Mouse (Mus musculus) right cerebral cortex, postnatal 4 days (tissue): ENCODE results near the gene Itgb7.
"Not testable (repeated sequence)": the region's sequence is repeated elsewhere in the genome, so short reads cannot be mapped to it uniquely, and the experiment has no call there.

Experiments
- DNase-seq: peaks from one replicate; pipeline ENCODE4 v3.0.0-alpha.2; 2022

Gene Itgb7

GRCm38 (mm10) chr15:102248131-102248811 is 16.5 kb upstream of the Itgb7 start:
- no peak for DNase-seq

DNA sequence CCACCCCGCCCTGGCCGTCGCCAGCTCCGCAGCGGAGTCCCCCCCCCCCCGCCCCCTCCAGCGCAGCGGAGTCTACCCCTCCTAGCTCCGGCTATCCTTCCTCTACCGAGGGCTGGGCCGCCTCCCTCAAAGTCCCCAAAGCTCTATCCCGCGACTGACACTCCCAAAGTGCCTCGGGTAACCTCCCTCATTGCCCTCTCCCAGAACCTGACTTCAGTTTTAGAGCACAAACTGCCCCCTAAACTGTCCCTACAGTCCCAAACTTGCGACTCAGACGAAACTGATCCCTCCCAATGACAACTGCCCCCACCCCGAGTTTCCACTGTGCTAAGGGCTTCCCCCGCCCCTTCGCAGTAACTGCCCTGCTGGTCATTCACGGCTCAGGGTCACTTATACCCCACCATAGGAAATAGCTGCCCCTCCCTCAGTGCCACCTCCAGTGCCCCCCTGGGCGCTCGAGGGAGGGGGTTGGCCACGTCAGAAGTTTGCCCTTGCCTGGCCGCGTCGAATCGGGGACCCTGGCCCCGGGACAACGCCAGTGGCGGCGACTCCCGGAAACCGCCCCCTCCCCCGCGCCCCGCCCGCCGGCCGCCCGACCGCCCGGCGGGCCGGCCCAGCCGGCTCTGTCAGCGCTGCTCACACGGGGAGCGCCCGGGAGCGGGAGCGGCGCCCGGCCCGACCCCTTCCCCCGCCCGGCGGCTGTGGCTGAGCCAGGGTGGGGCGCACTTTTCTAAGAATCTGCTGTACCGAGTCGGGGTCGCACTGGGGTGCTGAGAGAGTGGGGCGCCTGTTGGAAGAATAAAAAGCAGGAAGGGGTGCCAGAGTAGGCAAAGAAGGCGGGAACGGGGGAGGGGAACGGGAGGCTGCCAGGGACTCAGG is 15.7 kb upstream of the Itgb7 start:
- peak; percentile 52 for DNase-seq

DNA sequence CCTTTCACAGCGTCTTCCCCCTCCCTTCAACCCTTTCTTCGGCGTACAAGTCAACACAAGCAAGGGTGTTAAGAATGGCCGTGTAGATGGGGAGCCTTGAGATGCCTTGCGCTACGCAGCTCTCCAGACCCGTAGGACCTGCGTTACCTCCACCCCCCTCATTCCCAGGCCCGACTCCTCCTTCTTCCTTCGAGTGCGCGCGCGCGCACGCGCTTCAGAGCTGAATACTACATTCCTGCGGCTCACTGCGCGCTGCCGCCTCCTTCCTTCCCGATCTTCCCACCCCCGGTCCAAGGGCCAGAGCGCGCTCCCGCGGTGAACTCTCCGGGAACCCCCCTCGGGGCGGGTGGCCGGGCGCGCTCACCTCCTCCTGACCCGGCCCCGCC is 15.1 kb upstream of the Itgb7 start:
- peak; percentile 92 for DNase-seq

DNA sequence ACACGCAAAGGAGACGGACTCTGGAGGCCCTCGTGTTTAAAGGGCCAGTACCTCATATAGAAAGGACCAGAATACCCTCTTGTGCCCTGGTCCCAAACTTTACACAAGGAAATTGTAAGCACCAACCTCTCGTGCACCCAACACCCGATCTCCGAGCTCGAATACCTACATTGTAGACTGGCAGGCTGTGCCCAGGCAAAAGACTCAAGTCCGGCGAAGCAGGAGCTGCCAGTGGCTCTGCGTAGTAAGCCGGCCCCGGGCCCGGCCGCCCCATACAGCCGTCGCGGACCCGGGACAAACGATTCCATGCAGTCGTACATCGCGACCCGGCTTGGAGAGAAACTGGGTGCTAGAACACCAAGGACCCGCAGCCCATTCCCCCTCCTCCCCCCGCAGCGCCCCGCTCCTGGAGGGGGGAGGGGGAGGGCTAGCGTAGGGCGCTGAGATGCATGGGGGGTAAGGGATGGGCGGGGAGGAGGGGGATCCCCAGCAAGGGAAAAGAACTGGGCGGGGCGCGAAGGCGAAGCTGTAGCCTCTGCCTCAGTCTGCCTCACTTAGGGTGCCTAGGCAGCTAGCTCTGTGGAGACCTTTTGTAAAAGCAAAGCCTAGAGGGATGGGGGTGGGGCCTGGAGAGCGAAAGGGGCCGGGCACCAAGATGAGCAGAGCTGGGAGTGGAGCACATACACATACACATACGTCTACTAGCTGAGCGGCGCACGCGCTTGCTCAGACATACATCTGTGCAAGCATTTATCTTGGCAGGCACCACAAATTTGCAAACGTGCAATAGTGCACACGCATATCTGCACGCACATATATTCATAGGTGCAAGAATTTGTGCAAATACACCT is 14.4 kb upstream of the Itgb7 start:
- DNase-seq = peak; percentile 74

GRCm38 (mm10) chr15:102245461-102245881 is 13.7 kb upstream of the Itgb7 start:
- no peak for DNase-seq

- DNase-seq = no peak
Observed at GRCm38 (mm10) chr15:102244306-102245191, 12.8 kb upstream of the Itgb7 start.

DNA sequence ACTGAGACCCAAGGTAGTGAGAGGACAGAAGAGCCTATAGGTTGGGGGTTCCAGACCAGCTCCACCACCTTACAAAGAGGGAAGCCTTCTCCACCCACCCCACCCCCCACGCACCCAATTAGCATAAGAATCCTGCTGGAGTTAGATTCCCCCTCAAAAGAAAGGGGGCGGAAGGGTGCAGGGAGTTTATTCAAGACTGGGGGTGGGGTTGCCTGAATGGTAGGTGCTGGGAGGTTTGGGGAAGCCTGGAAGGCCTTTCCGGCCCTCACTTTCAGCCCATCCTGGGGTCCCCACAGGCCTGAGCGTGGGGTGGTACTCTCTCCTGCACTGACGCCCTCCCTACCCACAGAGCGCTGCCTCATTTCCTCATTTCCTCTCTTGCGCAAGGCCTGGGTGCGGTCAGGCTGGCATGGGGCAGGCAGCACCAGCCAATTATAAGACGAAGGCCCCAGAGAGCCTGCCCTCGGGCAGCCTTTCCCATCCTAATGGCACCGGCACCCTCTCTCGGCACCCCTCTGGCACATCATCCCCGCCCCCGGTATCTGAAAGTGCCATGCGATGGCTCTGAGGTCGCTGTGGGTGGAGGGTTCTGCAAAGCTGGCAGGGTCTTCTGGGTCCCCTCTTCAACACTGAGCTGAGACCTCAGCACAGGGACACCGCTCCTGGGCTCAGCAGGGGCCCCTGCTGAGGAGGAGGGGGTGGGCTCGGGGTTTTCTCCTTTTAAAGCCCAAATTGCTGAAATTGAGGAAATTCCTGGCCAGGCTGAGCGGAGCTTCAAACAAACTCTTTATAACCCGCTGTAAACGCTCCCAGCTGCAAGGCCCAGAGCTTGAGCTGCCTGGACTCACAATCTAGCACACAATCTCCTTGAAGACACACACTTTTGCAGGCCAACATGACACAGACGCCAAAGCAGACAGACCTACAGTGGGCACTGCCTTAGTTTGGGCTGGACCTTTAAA is 11.8 kb upstream of the Itgb7 start:
- no peak for DNase-seq

GRCm38 (mm10) chr15:102242404-102243228 is 10.9 kb upstream of the Itgb7 start:
- no peak for DNase-seq

DNA sequence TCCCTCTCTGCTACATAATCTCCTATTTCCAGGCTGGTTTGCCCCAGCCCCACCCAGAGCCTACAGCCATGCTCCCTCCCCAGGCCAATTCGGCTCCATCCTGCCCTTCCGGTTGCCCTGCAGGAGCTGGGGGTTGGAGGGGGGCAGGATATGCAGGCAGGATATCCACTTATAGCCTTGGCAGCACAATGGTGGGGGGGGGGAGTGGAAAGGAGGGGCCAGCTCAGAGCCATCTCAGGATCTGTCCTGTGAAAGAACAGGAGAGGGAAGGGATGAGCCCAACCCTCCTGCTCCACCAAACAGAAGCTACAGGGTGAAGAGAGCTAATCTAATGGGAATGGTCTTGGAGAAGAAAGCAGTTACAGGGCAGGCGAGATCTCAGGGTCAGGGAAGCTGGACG is 8.9 kb upstream of the Itgb7 start:
- no peak for DNase-seq

DNA sequence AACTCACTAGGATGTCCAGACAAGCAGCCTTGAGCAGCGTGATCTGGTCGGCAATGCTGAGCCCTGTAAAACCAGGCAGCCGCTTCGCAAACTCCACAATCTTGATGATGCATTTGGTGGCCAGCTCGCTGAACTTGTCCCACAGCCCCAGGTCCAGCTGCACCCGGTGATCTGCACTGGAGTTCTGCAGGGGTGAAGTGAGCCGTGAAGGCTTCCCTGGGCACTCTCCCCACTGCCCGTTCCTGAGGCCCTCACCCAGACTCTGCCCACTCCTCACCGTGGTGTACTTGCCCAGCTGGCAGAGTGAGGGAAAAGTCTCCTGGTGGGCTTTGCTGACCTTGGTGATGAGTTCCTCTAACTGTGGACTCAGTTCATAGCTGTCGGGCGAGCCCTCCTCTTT is 8.1 kb upstream of the Itgb7 start:
- DNase-seq = no peak

DNA sequence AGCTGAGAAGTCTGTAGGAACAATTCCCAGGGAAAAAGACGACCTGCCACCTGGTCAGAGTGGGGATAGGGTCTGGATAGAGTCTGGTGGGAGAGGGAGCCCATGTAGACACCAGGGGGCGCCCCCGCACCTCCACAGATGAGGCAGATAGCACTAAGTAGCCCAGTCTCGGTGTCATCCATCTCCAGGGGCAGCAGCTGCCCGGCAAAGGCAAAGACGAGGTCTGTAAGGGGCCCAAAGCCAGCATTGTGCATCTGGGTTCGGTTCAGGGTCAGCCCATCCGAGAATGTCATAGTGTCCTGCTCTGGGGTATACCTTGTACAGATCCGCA is 7.5 kb upstream of the Itgb7 start:
- DNase-seq = peak; percentile 88

DNA sequence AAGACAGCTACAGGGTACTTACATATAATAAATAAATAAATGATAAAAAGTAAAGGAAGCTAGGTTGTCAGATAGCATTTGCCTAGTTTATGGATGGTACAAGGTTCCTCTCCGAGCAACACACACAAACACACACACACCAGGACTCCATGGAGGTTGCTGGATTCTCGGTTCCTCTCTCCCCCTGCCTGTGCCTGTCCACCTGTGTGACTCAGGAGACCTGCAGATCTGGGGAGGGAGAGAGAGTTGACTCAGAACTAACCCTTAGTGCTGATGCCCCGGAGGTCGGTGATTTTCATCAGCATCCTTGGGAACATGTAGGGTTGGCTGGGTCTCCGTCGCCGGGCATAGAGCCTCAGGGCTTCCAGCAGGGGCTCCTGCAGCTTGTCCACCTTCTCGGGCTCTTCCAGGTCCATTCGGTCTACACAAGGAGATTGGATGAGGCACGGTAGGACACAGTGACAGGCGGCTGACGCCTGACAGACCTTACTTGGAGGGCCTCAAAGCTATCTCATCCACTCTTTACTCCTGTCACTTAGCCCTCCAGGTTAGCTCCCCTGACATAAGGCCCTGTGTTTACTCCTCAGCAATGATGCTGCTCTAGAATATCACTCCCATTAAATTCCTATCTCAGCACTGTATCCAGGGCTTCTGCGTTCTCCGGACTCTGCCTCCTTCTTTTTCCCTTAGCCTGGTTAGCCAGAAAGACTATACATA is 7.0 kb upstream of the Itgb7 start:
- DNase-seq = no peak

DNA sequence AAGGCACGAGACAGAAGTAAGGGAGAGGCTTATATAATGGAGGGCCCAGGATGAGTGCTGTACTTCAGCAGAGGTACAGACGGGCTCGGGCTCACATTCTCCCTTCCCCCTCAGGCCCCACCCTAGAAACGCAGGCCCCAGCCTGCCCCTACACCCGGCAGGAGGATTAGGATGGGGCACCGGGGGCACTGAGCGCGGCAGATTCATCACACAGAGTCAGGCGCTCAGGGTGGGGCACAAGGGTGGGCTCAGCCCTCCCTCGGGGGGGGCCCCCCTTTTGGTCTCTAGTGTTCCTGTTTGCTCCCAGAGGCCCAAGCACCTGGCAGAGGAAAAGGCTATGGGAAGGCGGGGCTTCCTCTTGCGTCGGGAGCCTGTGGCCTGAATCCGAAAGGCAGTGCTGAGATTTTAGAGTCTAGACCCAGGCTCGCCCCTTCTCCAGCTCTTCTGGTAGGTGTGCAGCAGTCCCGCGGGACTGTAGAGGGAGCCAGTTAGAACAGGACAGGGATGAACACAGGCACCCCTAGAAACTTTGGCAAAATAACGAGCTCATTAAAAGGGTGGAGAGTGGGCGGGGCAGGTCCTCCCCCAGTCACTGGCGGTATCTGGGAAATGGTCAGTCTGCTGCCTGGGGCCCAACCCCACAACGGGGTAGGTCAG is 3.8 kb upstream of the Itgb7 start:
- DNase-seq = no peak

- DNase-seq = no peak
Observed at GRCm38 (mm10) chr15:102233896-102234295, 2.2 kb upstream of the Itgb7 start.

- no peak for DNase-seq
Observed at GRCm38 (mm10) chr15:102232764-102233163, 1.0 kb upstream of the Itgb7 start.

DNA sequence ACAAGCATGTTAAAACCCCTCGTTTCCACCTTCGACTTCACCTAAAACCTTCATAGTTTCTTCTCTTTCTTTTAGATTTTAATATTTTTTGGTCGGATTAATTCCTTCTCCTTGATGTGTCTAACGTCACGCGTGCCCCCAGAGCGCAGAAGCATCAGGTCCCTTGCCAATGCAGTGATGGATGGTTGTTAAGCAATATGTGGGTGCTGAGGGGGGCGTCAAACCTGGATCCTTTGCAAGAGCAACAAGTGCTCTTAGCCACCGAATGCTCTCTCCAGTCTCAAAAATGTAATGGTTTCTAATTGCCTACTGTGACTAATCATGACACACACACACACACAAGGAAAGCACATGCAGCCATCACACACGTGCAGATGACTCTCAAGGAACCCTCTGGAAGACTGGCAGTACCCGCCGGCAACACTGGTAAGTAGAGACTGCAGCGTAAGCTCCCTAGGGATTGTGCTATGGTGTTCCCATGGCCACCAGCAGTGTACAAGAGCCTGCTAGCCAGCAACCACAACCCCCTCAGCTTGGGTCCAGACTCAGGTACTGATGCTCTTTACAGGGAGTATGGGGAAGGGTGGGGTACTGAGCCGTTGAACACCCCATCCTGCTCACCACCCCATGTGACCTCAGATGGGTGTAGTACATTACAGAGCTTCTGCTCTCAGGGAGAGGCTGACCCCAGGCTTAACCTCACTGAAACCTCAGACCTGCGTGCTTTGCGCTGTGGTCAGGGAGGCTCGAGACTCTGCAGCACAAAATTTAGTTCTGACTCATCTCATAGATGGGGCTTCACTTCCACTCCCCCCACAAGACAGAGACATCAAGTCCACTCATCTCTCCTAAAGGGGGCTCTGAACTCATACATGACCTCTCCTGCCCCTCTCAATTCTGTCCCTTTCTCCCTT is 1.1 kb downstream of the Itgb7 start:
- DNase-seq = no peak

GRCm38 (mm10) chr15:102225619-102226018 is 6.1 kb downstream of the Itgb7 start:
- DNase-seq = not testable (repeated sequence)
